Mouse (Mus musculus) adrenal gland (tissue): ENCODE data around the gene Actr5.

ENCODE experiments used
- intact Hi-C: fragments of 180-260 bp; cut with DNase I; formaldehyde crosslinking; loops from one replicate; pipeline ENCODE4 v1.15.1; 2025

The Actr5 gene

DNA sequence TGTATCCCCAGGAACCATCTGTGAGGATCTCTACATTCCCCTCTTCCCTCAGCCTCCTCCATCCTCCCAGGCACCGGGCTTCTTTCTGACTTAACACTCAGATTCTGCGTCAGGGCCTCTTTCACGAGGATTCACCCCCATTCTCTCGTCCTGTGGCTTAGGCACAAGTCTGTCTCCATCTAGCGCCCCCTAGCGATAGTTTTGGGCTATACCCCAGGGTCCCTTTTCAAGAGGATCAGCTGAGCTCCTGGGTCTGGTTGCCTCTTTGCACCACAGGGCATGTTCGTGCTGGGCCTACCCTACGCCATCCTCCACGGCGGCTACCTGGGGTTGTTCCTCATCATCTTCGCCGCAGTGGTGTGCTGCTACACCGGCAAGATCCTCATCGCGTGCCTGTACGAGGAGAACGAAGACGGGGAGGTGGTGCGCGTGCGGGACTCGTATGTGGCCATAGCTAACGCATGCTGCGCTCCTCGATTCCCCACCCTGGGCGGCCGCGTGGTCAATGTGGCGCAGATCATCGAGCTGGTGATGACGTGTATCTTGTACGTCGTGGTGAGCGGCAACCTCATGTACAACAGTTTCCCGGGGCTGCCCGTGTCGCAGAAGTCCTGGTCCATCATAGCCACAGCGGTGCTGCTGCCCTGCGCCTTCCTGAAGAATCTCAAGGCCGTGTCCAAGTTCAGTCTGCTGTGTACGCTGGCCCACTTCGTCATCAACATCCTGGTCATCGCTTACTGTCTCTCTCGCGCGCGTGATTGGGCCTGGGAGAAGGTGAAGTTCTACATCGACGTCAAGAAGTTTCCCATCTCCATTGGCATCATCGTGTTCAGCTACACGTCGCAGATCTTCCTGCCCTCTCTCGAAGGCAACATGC is 10.9 kb upstream of the Actr5 start:
- intact Hi-C loops = no loop called here

DNA sequence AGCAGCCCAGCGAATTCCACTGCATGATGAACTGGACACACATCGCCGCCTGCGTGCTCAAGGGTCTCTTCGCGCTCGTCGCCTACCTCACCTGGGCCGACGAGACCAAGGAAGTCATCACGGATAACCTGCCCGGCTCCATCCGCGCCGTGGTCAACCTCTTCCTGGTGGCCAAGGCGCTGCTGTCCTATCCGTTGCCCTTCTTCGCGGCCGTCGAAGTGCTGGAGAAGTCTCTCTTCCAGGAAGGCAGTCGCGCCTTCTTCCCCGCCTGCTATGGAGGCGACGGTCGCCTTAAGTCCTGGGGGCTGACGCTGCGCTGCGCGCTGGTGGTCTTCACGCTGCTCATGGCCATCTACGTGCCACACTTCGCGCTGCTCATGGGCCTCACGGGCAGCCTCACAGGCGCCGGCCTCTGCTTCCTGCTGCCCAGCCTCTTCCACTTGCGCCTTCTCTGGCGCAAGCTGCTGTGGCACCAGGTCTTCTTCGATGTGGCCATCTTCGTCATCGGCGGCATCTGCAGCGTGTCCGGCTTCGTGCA is 10.2 kb upstream of the Actr5 start:
- intact Hi-C loops = no loop called here

DNA sequence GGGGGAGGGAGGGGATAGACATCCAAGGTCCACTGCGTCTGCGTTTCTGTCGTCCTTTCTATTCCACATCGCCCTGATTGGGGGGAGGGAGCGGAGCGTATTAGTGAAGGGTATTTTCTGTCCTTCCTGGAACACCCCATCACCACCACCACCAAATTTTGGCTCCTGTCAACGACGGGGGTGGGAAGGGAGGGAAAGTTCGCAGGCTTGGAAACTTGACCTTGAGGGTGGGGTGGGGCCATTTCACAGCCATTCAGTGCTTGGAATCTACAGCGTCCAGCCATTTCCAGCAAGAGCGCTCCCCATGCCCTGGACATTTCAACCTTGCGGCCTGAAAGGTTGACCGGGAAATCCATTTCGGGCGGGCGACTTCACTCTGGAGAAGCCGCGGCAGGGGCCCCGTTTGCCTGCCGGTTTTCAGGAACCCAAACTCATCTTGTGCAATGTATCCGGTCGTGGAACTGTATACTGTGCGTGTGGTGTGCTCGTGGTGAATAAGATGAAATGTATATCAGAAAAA is 9.5 kb upstream of the Actr5 start:
- intact Hi-C loops = no loop called here

DNA sequence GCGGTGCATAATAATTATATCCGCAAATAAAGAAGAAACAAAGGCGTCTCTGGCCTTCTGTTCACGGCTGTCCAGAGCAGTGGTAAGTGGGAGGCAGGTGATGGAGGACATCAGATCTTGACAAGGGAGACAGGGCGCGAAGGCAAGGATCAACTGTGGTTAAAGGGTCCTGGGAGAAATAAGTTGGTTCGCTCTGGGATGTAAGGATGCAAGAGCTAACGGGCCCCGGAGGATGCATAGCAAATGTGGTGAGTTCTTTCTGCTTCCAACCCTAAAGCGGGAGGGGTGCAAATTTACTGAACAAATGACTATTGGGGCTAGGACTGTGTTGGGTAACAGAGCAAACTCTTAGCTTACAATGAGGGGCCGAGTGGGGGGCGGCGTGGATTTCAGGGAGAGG is 9.0 kb upstream of the Actr5 start:
- intact Hi-C loops = no loop called here

DNA sequence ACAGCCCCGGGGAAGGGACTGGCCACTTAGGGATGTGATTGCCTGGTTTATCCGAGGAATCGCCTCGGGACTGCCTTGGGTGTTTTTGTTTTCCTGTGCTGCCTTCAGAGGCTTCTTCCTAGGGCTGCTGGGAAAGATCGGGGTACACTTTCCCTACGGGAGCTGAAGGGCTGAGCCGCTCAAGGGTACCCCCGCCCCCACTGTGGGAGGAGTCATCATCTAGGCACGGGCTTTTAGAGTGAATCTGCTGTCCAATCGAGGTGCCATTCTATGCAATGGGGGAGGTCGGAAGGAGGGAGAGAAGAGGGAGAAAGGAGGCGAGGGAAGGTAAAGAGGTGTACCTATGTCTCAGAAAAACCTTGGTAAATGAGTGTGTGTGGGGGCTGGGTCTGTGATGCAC is 8.4 kb upstream of the Actr5 start:
- intact Hi-C loops = no loop called here

DNA sequence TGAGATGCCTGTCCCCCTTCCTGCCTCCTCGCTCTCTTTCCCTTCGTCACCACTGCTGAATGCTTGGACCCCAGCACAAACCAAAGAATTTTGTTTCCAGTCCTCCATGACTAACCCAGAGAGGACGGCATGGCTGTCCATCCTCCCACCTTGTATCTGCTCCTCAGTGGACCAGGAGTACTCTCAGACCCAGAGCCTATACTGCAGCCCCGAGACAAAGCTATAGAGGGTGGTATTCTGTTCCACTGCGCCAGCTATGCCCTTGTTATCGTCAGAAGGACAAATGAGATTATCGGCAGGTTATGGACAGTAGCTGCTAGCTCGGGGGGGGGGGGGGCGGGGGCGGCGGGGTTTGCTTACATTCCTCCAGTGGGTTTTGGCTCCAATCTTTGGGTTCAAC is 7.9 kb upstream of the Actr5 start:
- intact Hi-C loops = no loop called here

DNA sequence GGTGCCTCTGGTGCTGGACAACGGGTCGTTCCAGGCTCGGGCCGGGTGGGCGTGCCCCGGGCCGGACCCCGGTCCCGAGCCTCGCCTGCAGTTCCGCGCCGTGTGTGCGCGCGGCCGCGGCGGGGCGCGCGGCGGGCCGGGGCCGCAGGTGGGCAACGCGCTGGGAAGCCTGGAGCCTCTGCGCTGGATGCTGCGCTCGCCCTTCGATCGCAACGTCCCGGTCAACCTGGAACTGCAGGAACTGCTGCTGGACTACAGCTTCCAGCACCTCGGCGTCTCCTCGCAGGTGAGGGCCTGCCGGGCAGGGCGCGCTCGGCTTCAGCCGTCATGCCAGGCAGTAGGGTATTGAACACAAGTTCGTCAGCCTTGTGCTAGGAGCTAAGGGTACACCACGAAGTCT is 543 bp downstream of the Actr5 start:
- intact Hi-C loops = loop anchor here (5.0 kb wide), 1 partner anchor 73 kb away; no protein-coding TSS in a partner anchor

DNA sequence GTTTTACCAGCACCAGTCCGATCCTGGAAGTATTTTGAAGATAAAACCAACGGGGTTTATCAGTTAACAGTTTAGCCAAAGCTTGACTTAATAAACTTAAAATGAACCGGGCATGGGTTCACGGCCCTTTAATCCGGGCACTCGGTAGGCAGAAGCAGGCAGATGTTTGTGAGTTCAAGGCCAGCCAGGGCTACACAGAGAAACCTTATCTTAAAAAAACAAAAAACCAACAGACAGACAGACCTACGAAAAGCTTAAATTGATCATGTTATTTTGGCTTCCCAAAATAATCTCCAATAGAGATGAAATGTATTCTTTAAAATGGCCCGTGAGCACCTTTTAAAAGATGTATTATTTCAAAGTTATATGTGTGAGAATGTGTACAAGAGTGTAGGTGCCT is 1.0 kb downstream of the Actr5 start:
- intact Hi-C loops = loop anchor here (5.0 kb wide), 1 partner anchor 73 kb away; no protein-coding TSS in a partner anchor

DNA sequence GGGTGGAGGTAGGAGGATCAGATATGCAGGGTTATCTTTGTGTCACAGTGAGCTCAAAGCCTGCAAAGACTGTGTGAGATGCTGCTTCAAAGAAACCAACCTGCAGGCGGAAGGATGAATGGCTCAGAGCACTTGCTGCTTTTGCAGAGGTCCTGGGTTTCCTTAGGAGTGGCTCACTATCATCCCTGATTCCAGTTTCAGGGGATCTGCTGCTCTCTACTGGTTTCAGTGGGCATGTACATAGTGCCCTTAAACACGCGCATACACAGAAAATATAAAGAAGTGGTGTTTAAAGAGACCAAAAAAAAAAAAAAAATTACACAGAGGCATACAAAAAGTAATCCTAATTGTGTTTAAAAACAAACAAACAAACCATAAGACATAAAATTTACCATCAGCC is 4.2 kb downstream of the Actr5 start:
- intact Hi-C loops = loop anchor here (5.0 kb wide), 1 partner anchor 77 kb away; no protein-coding TSS in a partner anchor

DNA sequence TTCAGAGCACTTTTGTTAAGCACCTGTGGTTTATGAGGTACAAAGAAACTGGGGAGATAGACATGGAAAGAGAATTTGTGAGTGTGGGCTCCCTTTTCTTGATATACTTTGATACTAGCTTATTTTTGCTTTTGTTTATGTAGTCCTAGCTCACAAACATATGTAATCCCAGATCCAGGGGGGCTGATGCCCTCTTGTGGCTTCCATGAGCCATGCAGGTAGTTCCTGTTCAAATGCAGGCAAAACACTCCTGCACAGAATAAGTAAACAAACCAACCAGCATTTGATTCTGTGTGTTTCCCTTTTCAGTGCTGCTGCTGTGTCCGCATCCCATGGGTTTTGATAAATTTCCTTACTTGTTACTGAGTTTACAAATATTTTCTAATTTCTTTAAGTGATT is 4.7 kb downstream of the Actr5 start:
- intact Hi-C loops = loop anchor here (5.0 kb wide), 1 partner anchor 77 kb away; no protein-coding TSS in a partner anchor

DNA sequence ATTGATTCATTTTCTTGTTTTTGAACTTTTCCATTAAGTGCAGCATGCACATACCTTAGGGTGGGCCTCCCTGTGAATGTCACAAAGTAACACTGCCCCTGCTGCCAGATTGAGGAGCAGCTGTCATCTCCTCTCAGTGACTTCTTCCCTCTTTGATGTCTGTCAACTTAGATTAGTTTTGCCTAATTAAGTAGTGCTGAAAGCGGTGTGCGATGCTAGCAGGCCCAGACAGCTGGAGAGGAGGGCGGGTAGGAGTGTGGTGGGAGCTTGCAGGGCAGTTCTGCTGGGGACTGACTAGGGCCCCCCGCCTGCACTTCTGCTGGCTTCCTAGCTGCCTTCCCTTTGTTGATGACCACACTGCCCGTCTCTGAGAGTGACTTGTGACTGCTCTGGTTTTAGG is 7.2 kb downstream of the Actr5 start:
- intact Hi-C loops = no loop called here

DNA sequence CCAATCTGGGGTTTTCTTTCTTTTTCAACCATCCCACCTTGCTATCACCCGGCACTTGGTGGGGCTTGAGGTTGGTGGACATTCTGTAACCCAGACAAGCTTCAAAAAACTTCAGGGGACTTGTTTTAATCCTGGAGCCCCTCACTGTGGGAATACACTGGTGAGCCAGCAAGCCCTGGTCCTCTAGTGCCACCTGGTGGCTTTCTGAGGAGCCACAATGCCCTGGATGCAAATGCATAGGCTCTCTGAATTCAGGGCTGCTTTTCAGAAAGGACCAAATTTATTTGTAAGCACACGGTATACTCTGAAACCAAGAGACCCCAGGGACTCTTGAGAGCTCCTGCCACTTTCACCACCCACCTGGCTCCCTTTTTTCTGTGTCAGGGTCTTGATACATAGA is 17.2 kb downstream of the Actr5 start:
- intact Hi-C loops = loop anchor here (5.0 kb wide), 1 partner anchor 95 kb away; no protein-coding TSS in a partner anchor

DNA sequence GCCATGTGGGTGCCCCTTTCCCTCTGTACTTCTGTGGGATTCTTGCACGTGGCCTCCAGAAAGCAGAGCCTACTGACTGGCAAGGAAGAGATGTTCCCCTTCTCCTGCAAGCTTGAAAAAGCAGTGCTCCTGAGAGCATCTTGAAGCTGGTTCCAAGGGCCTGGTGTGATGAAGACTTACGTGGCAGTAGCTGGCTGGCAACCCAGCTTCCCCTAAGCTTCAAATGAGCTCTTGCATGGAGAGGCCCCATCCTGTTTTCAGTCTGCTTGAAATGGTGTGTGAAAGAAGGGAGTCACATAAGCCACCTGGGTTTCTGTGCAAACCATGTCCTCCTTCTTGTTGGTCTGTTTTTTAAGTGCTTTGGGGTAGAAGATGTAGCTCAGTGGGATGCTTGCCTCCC is 17.9 kb downstream of the Actr5 start:
- intact Hi-C loops = loop anchor here (5.0 kb wide), 1 partner anchor 95 kb away; no protein-coding TSS in a partner anchor

DNA sequence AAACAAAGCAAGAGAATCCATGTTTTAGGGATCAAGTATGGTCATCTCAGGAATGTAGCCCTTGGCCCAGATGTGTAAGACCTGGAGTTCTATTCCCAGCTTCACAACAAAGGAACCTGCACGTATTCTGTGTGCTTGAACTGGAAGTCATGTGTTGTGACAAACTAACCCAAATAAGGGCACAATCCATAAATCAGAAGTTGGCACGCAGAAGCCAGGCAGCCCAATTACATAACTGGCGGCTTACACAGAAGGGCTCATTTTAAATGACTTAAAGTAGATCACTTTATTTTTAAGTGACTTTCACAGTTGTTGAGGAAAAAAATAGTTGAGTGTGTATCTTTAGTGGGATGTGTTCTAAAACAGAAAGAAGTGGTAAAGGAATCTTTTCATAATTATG is 19.1 kb downstream of the Actr5 start:
- intact Hi-C loops = loop anchor here (5.0 kb wide), 1 partner anchor 96 kb away; no protein-coding TSS in a partner anchor

DNA sequence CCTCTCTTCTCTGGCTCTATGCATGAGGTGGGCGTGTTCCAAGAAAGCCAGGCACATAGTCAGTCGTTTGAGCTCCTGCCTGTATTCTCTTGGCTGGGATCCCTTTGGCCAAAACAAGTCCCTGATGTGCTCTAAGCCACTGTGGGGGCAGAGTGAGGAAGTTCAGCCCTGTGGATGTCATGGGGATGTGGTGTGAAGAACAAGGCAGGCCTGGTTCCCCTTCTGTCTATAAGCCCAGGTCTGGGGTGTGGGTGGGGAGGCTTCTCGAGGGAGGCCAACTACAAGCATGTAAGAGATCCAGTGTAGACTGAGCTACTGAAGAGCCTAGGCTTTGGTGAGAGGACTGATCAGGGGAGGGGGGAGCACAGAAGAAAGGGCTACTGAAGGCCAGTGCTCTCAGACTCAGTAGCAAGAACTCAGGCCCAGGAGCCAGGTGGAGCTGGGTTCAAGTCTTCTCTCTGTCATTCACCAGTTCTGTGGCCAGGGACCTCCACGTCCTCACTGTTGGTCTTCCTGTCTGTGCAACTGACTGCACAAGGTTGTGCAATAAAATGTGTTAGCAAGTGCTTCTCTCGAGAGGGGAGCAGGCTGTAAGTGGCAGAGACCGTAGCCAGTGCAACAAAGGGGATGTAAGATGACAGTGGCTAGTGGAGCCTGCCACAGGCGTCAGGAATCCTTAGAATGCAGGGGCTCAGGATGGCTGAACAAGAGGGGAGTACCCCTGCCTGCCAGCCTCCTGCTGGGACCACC is 26.6 kb downstream of the Actr5 start:
- intact Hi-C loops = loop anchor here (5.0 kb wide), 1 partner anchor 96 kb away; no protein-coding TSS in a partner anchor

DNA sequence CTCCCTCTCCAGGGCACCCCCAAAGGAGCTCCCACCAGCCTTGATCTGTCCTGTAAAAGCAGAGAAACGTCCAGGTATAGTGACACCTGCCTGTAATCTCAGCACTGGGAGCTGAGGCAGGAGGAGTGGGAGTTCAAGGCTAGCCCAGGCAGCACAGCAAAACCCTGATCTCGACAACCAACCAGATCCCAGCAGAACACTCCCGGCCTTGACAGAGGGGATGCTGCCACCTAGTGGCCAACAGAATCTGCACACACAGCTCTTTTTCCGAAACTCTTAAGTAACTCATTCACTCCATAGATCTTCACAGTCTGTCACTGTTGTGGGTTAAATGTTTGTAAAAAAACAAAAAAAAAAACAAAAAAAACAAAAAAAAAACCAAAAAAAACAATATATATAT is 28.3 kb downstream of the Actr5 start:
- intact Hi-C loops = loop anchor here (5.0 kb wide), 1 partner anchor 94 kb away; no protein-coding TSS in a partner anchor

DNA sequence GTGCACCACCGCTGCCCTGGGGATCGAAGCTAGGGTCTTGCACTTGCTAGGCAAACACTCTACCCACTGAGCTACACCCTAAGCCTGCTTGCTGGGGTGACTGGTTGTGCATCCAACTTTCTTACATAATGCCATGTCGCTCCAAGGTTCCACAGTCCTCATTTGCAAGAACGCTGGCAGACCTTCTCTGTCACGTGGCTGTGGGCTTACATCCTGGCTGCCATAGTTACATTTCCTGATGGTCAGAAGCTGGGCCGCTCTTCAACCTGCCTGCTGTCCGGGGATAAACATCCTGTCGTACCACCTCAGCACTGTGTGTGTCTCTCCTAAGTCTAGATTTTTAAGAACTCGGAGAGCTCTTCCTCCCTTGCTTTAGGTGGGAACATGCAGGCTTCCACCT is 30.0 kb downstream of the Actr5 start:
- intact Hi-C loops = loop anchor here (5.0 kb wide), 1 partner anchor 93 kb away; no protein-coding TSS in a partner anchor

DNA sequence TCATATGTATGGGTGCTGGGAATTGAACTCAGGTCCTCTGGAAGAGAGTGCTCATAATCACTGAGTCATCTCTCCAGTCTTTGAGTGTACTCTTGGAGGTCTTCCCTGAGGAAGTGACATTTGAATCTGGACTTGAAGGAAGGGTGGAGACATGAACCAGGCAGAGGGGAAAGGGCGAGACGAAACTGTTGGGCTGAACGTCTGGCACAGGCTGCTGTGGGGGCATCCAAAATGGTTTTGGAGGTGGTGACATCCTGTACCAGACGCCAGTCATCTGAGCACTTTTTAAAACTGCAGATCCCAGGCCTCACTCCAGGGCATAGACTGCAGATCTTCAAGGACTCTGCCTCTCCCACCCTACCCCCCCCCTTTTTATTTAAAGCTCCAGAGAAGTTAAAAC is 31.1 kb downstream of the Actr5 start:
- intact Hi-C loops = no loop called here

DNA sequence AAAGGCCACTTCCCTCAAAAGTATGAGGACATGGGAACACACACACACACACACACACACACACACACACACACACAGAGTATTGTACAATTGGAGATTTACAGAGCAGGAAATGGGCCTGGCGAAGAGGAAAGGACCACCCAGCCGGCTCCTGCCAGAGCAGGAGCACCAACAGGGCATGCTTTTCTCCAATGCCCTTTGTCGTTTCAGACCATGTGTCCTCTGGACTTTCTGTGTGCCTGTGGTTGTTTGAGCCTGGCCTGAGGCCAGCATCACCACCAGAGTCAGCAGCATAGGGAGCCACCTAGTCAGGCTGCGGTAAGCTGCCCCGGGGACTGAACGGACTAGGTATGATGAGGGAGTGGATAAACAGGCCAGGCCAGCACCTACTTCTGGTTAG is 34.1 kb downstream of the Actr5 start:
- intact Hi-C loops = no loop called here

DNA sequence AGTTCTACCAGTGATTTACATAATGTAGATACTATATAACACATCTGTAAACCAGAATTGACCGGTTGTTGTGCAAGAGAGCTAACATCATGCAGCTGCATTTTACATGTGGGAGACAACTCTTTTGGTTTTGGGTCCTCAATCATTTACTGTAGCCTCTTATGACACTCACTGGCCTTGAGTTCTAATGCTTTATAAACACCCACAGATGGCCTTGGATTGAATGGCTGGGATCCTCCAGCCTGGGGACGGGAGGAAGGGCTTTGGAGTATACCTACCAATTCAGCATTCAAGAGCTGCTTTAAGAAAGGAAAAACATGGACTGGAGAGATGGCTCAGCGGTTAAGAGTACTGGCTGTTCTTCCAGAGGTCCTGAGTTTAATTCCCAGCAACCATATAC is 34.7 kb downstream of the Actr5 start:
- intact Hi-C loops = no loop called here

DNA sequence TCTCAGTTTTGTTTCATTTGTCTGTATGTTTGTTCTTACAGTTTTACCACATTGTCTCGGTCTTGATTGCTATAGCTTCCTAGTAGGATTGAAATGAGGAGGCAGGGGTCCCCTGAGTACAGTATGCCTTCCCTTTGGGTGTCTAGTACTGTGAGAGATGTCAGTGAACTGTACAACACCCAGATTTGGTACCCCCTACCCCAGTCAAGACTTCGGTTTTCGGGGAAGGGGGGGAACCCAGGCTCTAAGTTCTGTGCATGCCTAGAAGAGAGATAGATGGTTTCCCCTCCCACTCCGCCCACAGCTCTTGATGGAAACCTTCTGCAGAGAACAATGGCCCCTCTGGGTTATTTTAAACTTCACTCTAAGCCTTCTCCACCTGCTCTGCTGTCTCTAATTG is 40.4 kb downstream of the Actr5 start, which contains the start of gene Ppp1r16b:
Ppp1r16b (plus strand) TSS at position 301 of the 400 bp plus-strand sequence.
- intact Hi-C loops = loop anchor here (5.0 kb wide), 1 partner anchor 82 kb away; no protein-coding TSS in a partner anchor
